Mouse (Mus musculus) testis, postnatal 10 days (tissue): ENCODE measurements around the gene Plpp3.

Experiments
- DNase-seq: peaks from one replicate; pipeline ENCODE4 v3.0.0; 2021; ENCODE audit warnings: low spot score

Plpp3 gene

DNA sequence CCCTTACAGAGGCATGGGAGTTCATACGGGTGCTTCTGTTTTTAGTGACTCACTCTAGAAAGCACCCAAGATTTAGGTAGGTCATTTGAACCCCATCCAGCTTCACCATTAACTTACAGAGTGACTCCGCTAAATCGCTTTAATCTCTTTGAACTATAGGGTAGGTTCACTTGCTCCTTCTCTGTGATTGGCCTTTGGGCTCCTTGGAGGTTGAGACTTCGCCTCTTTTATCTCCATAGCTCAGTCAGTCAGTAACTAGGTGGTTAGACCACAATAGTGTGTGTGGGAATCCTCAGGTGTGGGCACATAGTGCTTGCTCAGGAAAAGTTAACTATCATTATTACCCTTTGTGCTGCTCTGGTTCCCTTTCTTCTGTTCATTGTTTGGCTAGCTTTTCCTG is 33.7 kb downstream of the Plpp3 start:
- no peak for DNase-seq

DNA sequence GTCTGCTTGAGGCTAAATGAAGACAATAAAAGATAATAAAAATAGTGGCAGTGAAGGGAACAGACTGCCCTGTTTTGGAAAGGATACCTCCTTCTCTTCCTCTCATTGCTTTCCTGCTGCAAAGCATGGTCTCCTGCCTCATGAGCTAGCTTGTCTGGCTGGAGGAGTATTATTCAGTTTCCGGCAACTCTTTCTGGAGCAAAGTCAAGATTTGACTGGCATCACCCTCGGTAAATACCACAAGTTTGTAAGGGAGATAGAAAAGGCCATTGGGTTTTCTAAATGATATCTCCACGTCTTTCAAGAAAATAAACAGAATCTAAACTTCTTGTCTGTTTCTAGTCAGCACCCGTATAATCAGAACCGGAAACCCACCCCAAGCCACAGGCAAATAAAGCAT is 34.4 kb downstream of the Plpp3 start:
- no peak for DNase-seq

DNA sequence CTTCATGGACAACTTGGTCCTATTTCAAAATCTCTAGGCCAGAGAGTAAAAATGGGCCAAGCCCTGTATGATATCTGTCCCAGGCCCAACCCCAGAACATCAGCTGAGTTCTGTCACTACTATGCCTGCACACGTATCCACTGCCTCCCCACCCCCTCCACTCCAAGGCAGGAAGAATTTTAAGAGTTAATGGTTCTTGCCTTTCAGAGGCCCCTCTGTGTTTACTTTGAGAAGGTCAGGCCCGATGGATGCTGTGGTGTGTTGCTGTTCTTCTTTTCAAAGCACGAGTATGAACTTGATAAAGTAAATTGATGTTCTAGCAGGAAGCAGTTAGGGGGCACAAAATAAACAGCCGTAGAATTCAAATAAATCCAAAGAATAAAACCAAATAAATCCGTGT is 35.5 kb downstream of the Plpp3 start:
- no peak for DNase-seq

- DNase-seq = no peak
Measured at GRCm38 (mm10) chr4:105195256-105195655, 38.1 kb downstream of the Plpp3 start.

DNA sequence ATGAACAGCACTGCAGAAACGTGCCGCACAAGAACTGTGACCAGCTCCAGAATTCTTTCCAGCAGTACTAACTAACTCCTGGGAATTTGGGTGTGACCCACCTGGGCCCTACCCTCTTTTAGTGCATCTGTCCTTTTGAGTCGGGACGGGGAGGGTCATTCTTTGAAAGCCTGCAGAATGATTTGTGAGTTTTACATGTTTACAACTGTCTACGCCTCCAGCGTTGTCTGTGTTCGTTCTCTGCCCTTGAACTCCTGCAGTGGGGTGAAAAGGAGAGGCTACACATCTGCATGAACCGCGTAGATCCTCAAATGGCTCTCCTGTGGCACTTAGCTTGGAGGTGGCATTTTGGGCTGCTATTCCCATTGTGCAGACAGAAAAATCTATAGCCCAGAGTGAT is 39.0 kb downstream of the Plpp3 start:
- DNase-seq = no peak

DNA sequence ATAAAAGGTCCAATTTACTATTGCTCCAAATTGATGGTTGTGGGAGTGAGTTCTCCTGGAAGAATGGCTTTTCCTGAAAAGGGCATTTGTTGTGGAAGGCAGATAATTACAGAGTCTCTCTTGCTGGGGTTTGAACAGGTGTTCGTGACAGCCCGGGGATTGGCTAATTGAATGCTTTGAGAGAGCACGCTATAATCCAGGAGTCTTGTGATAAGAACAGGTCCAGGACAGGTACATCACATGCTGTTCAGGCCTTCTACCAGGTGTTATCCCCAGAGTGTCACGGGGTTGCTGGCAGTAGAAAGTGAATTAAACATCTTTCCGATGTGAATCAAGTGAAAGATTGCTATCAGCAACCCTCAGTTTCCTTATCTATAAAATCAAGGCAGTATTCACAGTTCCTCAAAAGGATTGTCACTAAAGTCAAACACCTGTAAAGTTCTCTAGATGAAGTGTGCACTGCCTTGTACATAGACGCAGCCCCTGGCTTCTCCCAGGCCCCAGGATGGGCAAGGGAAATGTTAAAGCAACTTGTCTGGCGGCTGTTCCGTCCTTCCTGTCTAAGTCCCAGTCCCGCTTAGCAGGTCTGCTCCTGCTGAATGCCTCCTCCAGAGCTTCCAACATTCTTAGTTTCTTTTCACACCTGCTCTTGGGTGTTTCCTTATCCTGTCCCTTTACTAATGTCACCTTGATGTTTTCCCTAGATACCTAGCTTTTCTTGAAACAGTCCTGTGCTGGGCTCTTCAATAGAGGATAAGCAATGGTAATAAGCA is 40.0 kb downstream of the Plpp3 start:
- no peak for DNase-seq

- no peak for DNase-seq
Measured at GRCm38 (mm10) chr4:105198696-105199095, 41.5 kb downstream of the Plpp3 start.

DNA sequence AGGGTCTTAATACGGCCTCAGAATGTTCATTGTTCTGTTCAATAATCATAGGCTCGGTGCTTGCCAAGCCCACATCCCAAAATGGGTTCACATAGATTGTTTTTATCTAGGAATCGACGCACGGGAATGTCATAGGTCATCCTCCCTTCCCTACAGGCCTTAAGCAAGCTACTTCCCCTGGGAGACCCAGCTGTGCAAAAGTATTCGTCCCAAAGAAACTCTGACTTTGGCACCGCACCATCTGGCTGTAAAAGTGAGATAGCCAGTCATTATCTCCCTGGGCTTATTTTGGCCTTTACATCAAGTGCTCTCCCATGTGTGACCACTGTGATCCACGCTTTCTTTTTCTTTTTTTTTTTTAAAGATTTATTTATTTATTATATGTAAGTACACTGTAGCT is 42.2 kb downstream of the Plpp3 start:
- DNase-seq = no peak

GRCm38 (mm10) chr4:105200624-105201524 is 43.7 kb downstream of the Plpp3 start:
- no peak for DNase-seq

GRCm38 (mm10) chr4:105202439-105202838 is 45.3 kb downstream of the Plpp3 start:
- DNase-seq = no peak

DNA sequence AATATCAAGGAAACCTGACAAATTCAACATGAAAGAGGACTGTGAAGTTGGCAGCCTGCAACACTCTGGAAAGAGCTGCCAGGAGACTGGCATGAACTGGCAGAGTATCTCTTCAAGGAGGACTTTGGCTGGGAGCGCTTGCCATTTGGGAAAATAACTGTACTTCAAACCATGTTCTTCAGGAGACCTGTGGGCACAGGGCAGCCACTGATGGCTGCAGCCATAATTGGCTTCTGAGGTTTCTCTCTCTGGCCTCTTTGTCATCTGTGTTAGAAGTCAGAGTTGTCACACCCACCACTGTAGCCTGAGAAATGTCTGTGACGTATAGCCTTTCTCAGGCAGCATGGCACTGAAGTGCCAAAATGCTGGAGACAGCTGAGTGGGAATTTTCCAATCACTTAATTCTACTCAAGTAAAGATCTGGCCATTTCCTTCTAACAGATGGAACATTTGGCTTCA is 46.2 kb downstream of the Plpp3 start:
- DNase-seq = no peak

- DNase-seq = no peak
Measured at GRCm38 (mm10) chr4:105204071-105204470, 46.9 kb downstream of the Plpp3 start.

DNA sequence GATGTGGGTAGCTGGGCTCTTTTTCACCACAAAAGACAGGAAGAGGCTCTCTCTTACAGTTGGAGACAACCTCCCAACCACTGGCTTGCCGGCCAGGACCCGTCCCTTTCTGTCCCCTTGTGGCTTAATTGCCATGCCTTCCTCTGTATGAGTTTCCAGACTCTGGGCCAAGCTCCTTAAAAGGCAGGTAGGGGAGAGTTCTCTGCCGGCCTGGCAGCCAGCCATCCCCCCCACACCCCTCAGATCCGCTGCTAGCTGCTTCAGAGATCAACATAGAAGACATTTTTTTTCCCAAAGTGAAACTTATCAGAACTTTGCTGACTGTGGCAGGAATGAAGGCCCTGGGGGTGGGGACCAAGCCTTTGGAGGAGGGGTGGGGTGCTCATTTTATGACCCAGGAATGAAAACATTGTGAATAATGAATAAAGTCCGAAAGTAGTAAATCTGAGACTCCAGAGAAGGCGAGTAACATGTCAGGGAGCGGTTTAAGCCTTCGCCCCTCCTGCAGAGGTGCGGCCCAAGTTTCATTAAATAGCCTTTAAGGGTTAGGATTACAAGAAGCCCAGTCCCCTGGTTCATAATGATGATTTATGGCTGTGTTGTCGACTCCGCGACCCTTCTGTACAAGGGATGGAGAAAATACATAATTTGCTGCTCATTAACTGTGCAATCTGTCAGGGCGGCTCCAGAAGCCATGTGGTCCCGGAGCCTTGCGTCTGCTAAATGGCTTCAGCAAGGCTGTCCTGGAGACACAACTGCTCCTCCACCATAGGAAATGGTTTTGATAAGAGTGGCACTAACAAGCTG is 48.1 kb downstream of the Plpp3 start:
- DNase-seq = peak; percentile 65

GRCm38 (mm10) chr4:105206102-105206501 is 49.0 kb downstream of the Plpp3 start:
- DNase-seq = no peak

GRCm38 (mm10) chr4:105206995-105207394 is 49.8 kb downstream of the Plpp3 start:
- DNase-seq = no peak

GRCm38 (mm10) chr4:105207641-105208040 is 50.5 kb downstream of the Plpp3 start:
- DNase-seq = no peak

- DNase-seq = no peak
Measured at GRCm38 (mm10) chr4:105208977-105209376, 51.8 kb downstream of the Plpp3 start.

- no peak for DNase-seq
Measured at GRCm38 (mm10) chr4:105213314-105213713, 56.2 kb downstream of the Plpp3 start.

DNA sequence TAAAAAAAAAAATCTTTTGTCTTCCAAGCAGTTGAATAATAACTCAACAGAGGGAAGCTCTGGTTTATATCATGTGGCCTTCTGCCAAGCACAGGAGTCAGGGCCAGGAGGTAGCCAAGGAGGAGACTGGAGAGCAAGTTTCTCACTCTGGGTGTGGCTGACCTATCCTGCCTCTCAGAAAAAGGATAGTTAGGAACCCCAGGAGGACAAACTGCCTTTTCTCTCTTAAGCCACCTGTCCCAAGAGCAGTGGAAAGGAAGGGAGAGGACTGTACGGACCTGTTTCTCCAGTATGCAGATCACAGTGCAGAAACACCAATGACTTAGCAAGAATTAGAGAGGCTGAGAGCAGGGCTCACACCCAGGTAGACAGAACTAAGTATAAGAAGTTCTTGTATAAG is 57.3 kb downstream of the Plpp3 start:
- no peak for DNase-seq

GRCm38 (mm10) chr4:105215726-105216410 is 58.7 kb downstream of the Plpp3 start:
- DNase-seq = no peak

DNA sequence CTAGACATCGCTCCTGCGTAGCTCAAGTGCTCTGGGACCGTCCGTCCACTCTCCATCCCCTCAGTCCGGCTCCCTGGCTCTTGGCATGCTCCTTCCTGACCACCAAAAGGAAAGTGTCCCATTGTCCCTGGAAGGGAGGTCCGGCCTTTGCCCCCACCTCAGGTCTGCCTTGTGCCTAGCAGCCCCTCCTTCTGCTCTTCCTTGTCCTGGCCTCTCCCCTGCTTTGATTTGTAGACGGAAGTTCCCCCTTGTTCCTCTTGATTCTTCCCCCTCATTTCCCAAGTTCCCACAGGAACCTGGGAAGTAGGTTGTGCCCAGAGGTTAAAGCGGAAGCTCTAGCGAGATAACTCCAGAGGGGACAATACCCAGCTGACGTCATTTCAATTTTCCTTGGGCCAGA is 61.1 kb downstream of the Plpp3 start:
- DNase-seq = no peak

DNA sequence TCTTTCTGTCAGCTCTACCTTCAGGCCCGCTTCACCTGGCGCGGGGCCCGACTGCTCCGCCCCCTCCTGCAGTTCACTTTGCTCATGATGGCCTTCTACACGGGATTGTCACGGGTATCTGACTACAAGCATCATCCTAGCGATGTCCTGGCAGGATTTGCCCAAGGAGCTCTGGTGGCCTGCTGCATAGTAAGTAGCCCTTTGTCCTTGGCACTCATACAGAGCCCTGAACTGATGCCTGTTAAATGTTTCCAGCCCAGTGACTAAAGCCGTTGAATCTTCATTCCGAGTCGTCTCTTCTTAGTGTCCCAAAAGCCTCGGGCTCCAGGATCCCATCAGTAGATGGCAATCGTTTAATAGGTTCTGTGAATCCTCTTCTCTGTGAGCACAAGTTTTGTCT is 62.2 kb downstream of the Plpp3 start:
- DNase-seq = no peak
